Mouse (Mus musculus): ENCODE results near the gene Ecm2. TPM values are rescaled to one million over a fixed set of nuclear protein-coding genes. Genes with fewer than 3 reads are reported as not detected.

Ecm2 gene
- 10 to 100 TPM; 17.8 TPM for total RNA-seq (2021)
- long read RNA-seq, experiment 1, transcript Ecm2-201 (10 exons, 3,596 nt): major isoform, 8 of 11 reads
- long read RNA-seq, experiment 1, partial matches to known transcripts: 1 of 11 reads
- long read RNA-seq, experiment 1, other reads (novel, unspliced or antisense): 2 of 11 reads
- long read RNA-seq, experiment 2, transcript Ecm2-201 (10 exons, 3,596 nt): major isoform, 7 of 7 reads
- long read RNA-seq, experiment 2, partial matches to known transcripts: 0 of 7 reads
- long read RNA-seq, experiment 2, other reads (novel, unspliced or antisense): 0 of 7 reads

DNA sequence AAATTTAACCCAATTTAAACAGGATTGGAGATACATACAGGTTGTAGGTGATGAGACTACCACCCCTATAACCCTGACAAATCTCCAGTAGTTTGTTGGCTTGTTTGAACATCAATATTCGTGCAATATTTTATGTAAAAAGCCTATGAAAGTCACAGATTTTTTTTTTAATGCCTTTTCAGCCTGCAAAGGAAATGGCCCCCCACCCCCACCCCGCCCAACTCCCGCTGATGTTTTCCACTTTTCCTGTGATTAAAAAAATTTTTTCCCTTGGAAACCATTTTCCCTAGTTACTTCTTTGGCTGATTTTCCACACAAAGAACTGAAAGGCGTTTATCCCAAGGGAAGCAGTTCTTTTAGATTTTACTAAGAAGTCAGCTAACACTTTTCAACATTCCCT lies at the start of gene Ecm2:
Ecm2 (plus strand) TSS at position 301 of the 400 bp plus-strand sequence.
- DNase-seq: no peak

DNA sequence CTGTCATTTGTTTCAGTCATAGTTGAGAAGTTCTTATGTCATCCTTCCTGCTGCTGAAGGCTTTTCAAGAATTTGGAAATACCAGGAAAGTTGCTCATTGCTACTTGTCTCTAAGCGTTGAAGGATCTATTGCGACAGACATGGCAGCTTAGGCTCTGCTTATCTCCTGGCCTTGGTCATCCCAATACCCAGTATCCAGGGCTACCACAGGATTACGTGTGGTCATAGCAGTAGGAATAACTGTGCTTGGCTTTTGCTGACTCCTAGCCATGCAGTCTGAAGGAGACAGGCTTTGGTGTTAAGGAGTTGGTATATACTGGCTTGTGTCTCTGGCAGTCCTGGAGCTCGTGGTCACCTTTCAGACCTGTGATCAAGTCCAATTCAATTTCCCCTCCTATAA lies 44.3 kb upstream of the Ecm2 start:
- DNase-seq: no peak

GRCm38 (mm10) chr13:49460692-49461414 lies 43.8 kb upstream of the Ecm2 start:
- no peak for DNase-seq

GRCm38 (mm10) chr13:49461458-49462132 lies 43.0 kb upstream of the Ecm2 start:
- DNase-seq: no peak

- no peak for DNase-seq
These were observed 41.7 kb upstream of the Ecm2 start for GRCm38 (mm10) chr13:49462921-49463320.

DNA sequence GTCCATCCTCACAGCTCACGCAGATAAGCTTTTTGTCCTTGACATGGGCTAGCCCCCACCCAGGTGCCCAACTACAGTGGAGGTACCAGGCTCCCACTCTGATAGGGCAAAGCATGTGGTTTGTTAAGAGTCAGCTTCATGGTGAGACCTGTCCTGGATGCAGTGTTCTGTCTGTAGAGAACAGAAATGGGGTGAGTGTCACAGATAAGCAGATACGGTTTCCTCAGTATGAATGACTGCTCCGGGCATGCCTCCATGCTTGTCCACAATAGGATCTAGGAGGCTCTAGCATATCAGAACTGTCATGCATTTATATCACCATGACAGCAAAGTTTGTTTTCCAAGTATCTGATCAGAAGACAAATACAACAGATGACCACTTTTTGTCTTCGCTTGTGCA lies 38.7 kb upstream of the Ecm2 start:
- no peak for DNase-seq

- peak; percentile 85 for DNase-seq
These were observed 38.1 kb upstream of the Ecm2 start for GRCm38 (mm10) chr13:49466393-49467075.

- no peak for DNase-seq
These were observed 37.0 kb upstream of the Ecm2 start for GRCm38 (mm10) chr13:49467585-49467984.

DNA sequence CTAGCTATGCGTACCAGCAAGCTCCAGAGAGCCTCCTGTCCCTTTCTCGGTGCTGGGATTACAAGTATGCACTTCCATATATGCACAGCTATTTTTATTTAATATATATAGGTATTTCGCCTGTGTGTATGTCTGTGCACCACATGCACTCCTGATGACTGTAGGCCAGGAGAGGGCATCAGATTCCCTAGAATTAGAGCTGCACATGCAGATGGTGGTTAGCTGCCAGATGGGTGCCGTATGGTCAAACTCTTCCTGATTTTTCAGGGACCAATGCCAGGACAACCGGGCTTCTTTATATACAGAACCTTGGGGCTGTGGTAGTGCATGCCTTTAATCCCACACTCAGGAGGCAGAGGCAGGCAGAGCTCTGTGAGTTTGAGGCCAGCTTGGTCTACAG lies 35.6 kb upstream of the Ecm2 start:
- DNase-seq: no peak

DNA sequence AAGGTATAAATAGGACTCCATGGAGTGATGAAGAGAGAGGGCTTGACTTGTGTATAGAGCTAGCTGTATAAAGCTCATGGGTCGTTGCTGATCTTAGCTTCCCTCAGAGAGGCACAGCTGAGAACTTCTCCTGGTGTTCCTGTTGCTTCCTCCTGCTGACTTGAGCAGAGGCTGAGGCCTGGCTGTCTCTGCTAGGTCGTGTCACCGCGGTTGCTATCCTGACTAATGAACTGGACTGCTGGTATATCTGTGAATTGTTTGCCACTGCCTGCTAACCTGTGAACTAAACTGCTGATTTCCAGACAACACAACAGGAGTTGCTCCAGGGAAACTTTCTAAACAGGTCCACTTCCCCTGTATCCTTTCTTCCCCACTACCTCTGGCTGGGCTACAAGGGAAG lies 34.3 kb upstream of the Ecm2 start:
- DNase-seq: no peak

DNA sequence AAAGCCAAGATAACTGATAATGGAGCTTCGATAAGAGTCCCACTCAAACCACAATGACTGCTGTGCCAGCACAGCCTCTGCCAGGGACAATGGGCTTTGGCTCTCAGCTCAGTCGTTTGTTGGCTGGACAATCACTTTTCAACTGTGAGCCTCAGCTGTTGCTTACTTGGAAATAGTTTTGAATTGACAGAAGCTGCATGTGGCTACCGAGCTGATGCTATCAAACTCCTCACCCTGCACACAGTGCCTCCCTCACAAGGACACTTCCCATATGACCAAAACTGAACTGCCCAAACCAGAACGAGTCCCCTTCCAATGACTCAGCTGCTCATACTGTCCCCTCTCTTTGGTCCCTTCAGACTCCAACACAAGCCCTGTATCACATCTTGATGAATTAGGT lies 33.8 kb upstream of the Ecm2 start:
- no peak for DNase-seq

- DNase-seq: no peak
These were observed 32.5 kb upstream of the Ecm2 start for GRCm38 (mm10) chr13:49471981-49472675.

GRCm38 (mm10) chr13:49472676-49473005 lies 32.0 kb upstream of the Ecm2 start:
- no peak for DNase-seq

- no peak for DNase-seq
These were observed 26.7 kb upstream of the Ecm2 start for GRCm38 (mm10) chr13:49477887-49478286.

GRCm38 (mm10) chr13:49478851-49479374 lies 25.7 kb upstream of the Ecm2 start:
- DNase-seq: no peak

DNA sequence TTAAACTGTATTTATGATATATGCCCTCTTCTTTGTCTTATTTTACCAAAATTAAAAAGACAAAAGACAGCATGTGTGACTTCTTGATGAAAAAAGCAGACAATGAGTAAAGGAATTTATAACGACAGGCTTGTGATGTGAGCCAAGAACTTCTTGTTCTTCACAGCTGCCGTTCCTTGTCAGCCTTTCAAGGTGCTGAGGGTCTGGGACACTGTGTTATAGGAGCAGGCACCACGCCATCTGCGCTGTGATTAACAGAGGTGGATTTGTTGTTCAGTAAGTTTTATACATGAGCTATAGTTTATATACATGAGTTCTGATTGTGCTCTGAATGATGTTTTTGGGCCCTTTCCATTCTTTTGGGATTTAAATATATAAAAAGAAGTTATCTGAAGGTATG lies 25.2 kb upstream of the Ecm2 start:
- DNase-seq: peak; percentile 36

GRCm38 (mm10) chr13:49480057-49480456 lies 24.6 kb upstream of the Ecm2 start:
- DNase-seq: peak; percentile 68

DNA sequence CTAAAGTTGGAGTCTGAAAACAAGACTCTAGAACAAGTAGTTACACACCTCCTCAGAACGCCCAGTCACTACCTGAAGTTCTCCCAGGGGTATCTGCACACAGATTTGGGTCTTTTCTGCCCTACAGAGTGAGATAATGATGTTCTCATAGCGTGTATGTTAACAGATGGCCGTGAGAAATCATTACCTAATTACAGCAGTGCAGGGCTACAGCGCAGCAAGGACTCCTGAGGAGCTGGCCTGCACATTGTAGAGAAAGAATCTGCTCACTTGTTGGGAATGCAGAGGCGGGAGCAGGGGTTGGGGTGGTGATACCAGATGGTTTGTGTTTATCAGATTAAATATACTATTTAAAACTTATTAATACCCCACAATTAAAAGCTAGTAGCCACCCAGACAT lies 24.1 kb upstream of the Ecm2 start:
- DNase-seq: no peak

DNA sequence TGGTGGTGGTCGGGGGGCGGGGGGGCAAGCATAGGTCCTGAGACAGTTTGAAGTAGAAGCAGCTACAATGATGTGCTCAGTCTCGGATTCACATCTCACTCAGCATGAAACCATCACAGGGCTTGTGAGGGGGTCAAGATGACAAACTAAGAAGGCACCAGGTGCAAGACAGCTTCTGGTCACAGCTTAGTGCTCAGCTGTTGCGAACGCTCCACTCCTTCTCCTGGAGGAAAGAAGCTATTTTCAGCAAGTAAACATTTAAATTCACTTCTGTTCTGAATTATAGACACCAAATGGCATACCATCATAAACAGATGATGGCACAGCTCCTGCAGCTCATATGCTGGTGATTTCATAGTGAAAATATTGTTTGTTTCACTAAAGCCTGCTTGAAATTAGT lies 19.2 kb upstream of the Ecm2 start:
- DNase-seq: no peak

DNA sequence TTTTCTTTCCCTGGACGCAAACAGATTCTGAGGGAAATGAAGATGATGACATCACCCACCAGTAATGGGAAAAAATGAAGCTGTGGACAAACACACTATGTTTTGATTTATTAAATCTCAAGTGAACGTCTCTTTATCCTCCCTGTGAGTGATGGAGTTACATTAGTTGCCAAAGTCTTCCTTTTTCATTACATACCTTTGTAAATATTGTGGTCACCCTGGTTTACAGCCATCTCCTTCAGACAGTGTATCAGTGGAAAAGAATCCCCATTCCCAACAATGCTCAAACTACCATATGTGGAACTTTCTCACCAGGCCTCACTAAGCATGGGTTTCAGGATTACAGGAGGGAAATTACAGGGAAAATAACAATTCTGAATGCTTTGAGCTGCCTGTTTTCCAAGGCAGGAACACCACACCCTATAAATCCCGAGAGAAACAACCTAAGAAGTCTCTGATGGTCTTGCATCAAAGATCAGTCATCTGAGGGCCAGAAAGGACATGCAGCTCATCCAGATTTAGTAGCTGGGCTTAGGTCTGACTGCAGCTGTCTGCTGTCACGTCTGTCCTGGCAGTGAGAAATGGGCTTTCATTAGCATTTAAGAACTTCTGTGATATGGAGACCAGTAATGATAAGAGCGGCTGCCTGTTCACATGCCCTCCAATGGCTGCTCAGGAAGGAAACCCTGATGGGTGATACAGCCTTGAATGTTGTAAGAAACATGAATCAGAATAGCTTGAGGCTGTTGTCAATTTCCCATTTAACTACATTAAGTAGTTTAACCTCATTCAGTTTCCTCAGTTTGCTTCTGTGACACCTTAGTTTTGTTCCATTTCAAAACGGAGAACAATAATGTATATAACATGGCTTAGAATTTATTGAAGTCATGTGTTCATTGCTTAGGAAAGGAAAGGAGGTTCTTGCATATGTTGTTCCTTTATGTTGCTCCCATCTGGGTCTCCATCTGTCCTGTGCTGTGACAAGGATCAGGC lies 11.9 kb upstream of the Ecm2 start, which contains the start of gene Tes3-ps:
Tes3-ps (plus strand) TSS at position 943 of the 993 bp plus-strand sequence.
- no peak for DNase-seq

DNA sequence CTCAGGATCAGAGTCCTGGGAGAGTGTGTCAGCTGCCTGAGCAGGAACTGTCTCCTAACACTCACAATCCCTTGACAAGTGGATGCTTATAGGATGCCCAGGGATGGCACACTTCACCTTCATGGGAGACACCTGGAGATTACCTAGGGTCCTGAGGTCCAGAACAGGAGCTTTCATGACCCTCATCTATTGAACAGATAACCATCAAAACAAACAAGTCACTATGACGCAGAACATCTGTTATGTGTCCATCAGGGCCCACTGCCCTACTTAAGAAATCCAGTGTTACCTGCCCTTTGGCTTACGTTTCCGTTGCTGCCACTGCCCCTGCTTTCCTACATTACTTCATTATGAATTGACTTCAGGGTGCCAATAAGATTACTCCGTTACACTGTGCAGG lies 1.2 kb downstream of the Ecm2 start:
- no peak for DNase-seq
